Mouse (Mus musculus) common myeloid progenitor, adult 5-6 weeks (primary cell): Measurements from ENCODE around the gene Il31. TPM values are rescaled to one million over a fixed set of nuclear protein-coding genes. Genes with fewer than 3 reads are reported as not detected.

Experiments
- total RNA-seq: library from RNA; stranded (forward); fragments of 200-1000, 187-1606 nt; gene quantifications from 2 replicates; pipeline ENCODE4 v1.2.3, GENCODE M21; 2017

Gene Il31
- total RNA-seq, 1 experiment from 2014 or later, result not detected

Other genes with a start within 250 kb of the Il31 start
- gene Wdr66, start 237.4 kb downstream of the Il31 start, total RNA-seq, result not detected in 2 replicates
- 18.9 and 19.4 TPM in 2 replicates for gene Bcl7a, start 145.7 kb downstream of the Il31 start, total RNA-seq
- gene Mlxip, start 94.7 kb downstream of the Il31 start, total RNA-seq, result 9.1 and 13.9 TPM in 2 replicates
- gene Lrrc43, start 184 bp downstream of the Il31 start, total RNA-seq, result not detected in 2 replicates
- 0.14 TPM in 1 of 2 replicates, not detected in the other for gene B3gnt4, start 21.0 kb upstream of the Il31 start, total RNA-seq
- gene Diablo, start 34.7 kb upstream of the Il31 start, total RNA-seq, result 38.3 and 60.5 TPM in 2 replicates
- gene Gm49027, start 36.0 kb upstream of the Il31 start, total RNA-seq, result not detected in 2 replicates
- 20.5 and 22.8 TPM in 2 replicates for gene Vps33a, start 83.5 kb upstream of the Il31 start, total RNA-seq
- 80.8 and 105 TPM in 2 replicates for gene Clip1, start 195.1 kb upstream of the Il31 start, total RNA-seq
- 79.9 and 124 TPM in 2 replicates for gene Zcchc8, start 231.6 kb upstream of the Il31 start, total RNA-seq